Mouse (Mus musculus): ENCODE measurements around the gene Tln1.

DNA sequence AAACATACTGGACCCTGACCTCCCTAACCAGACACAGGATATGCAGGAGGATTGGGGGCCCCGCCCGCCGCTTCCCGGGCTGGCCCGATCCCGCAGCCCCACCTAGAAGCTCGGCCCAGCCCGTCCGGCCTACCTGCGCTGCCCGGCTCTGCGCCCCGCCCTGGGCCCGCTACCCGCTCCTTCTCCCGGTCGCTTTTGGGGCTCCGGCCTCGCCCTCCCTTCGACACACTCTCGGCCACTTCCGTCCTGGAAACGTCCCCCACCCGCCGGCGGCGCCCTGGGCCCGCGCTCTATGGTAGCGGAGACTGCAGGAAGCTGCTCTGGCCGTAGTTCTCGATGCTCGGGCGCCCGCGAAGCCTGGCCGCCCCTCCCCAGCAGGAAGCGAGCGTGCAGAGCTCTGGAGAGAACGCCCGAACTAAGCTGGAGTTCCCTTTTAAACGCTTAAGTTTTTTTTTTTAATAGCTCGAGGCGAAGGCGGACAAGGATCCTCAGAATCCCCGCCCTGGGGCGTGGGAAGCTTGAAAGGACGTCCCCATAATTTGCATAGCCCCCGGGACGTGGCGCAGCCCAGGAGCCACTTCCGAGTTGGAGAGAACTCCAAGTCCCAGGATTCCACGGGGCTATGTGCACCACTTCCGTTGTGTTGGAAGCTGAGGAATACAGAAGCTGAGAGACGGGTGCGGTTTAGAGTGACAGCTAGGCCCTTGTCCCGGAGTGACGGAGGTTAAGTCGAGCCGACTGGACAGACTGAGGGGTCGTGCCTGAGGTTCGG, at the start of gene Tln1, which contains the start of gene Creb3:
- TF ChIP-seq CTCF (IDR thresholded peaks at IDR 0.05; ENCODE audit: control insufficient read depth, insufficient read depth, low read length), result no peak
- TF ChIP-seq POLR2A (IDR thresholded peaks at IDR 0.05; ENCODE audit: borderline replicate concordance, control insufficient read depth, low read depth, low read length), result no peak; the same call in 1 of the 2 replicates
